In the genomic region with DNA sequence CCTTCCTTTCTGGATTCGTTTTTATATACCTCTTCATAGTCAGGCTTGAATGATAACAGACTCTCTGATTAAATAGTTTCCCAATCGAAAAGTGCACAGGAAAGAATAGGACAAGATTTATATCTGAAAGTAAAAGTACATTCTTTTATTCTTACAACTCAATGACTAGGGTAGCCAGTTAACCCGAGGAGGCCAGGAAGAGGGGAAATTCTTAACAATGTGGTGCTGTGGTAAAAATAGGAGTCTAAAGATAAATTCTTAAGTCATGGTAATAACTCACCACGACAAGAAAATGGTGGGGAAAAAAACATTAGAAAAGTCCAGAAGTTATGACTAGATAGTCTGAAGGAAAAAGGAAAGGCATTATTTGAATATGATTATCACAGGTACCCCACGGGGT, we compare ENCODE assay signal across 24 mouse cellular contexts.
"Had no signal": no experiment of that assay in that cellular context is flagged by ENCODE, and none has a peak within 500 bp of the region (broad histone marks: within the 10 kb centered on the region; RNA-seq: fewer than 3 reads in every experiment).

No protein-coding gene starts in this region.

- H3K4me2 ChIP-seq: heart, embryonic 12.5 days; heart, embryonic 15.5 days; hindbrain, embryonic 13.5 days; hindbrain, embryonic 15.5 days; limb, embryonic 13.5 days; limb, embryonic 15.5 days; liver, embryonic 12.5 days had no signal

- ATAC-seq: hindbrain, postnatal 0 days; intestine, embryonic 16.5 days; liver, embryonic 12.5 days had no signal

- H3K27me3 ChIP-seq: heart, embryonic 12.5 days; heart, embryonic 15.5 days; hindbrain, embryonic 13.5 days; hindbrain, embryonic 15.5 days; limb, embryonic 15.5 days had no signal

- H3K4me3 ChIP-seq: heart, embryonic 10.5 days; heart, embryonic 12.5 days; heart, embryonic 15.5 days; hindbrain, embryonic 13.5 days; hindbrain, embryonic 15.5 days; limb, embryonic 13.5 days; limb, embryonic 15.5 days; liver, embryonic 12.5 days had no signal

- H3K9me3 ChIP-seq: heart, embryonic 10.5 days; heart, embryonic 15.5 days; hindbrain, embryonic 13.5 days; hindbrain, embryonic 15.5 days; limb, embryonic 15.5 days; liver, embryonic 12.5 days had no signal

- H3K36me3 ChIP-seq: heart, embryonic 10.5 days; heart, embryonic 12.5 days; heart, embryonic 15.5 days; hindbrain, embryonic 13.5 days; hindbrain, embryonic 15.5 days; limb, embryonic 15.5 days; liver, embryonic 12.5 days had no signal

- H3K4me1 ChIP-seq: limb, embryonic 15.5 days had no signal

- DNase-seq: gastrocnemius, postnatal 14 days; gastrocnemius, postnatal 36 days; heart, adult 18-20 months; heart, postnatal 14 days; heart, postnatal 4 days; kidney, adult 11 months; kidney, adult 2 months; kidney, adult 9 months; kidney, postnatal 14 days; kidney, postnatal 36 days; layer of hippocampus, adult 9-11 months; left cerebral cortex, postnatal 4 days; lung, adult 18-20 months had no signal

- H3K9ac ChIP-seq: heart, embryonic 12.5 days; heart, embryonic 15.5 days; hindbrain, embryonic 13.5 days; hindbrain, embryonic 15.5 days; limb, embryonic 13.5 days; limb, embryonic 15.5 days; liver, embryonic 12.5 days; liver, embryonic 14.5 days had no signal

- H3K27ac ChIP-seq: heart, embryonic 10.5 days; heart, embryonic 15.5 days; hindbrain, embryonic 13.5 days; hindbrain, embryonic 15.5 days; hindbrain, postnatal 0 days; limb, embryonic 13.5 days; limb, embryonic 15.5 days; liver, embryonic 12.5 days; liver, embryonic 14.5 days had no signal
